17 mouse cellular contexts compared by ENCODE assay signal in genomic region chr4:139589351-139590027, GRCm38 (mm10). TPM values are rescaled to one million over a fixed set of nuclear protein-coding genes. Genes with fewer than 3 reads are reported as not detected.
A peak's percentile ranks its signal among the peaks of the same experiment; 100 is the strongest.
DNase-seq lines count a peak whose midpoint lies in the region; ATAC-seq and TF ChIP-seq lines count a peak whose summit lies in the region.
"Had no signal": no experiment of that assay in that cellular context is flagged by ENCODE, and none has a peak within 500 bp of the region (broad histone marks: within the 10 kb centered on the region; RNA-seq: fewer than 3 reads in every experiment).

No protein-coding gene starts in this region.

- H3K27me3 ChIP-seq in midbrain, embryonic 11.5 days (ENCODE audit: control insufficient read depth, insufficient read depth, low read length), result no peaks in the 10 kb centered on the region
- no peaks in the 10 kb centered on the region for H3K27me3 ChIP-seq in midbrain, postnatal 0 days (ENCODE audit: insufficient read depth, low read length)
- no peaks in the 10 kb centered on the region for H3K27me3 ChIP-seq in hindbrain, postnatal 0 days (ENCODE audit: insufficient read depth, low read length)
- no peaks in the 10 kb centered on the region for H3K27me3 ChIP-seq in neural tube, embryonic 13.5 days
- no peaks in the 10 kb centered on the region for H3K27me3 ChIP-seq in kidney, embryonic 16.5 days (ENCODE audit: insufficient read depth, low read length)
- H3K27me3 ChIP-seq: lung, embryonic 15.5 days had no signal

- H3K4me3 ChIP-seq in midbrain, embryonic 11.5 days (ENCODE audit: low read depth, low read length), result no peak overlapping the region
- no peak overlapping the region for H3K4me3 ChIP-seq in midbrain, postnatal 0 days (ENCODE audit: low read depth, low read length)
- no peak overlapping the region for H3K4me3 ChIP-seq in hindbrain, postnatal 0 days (ENCODE audit: low read length)
- no peak overlapping the region for H3K4me3 ChIP-seq in neural tube, embryonic 13.5 days
- H3K4me3 ChIP-seq in kidney, embryonic 16.5 days (ENCODE audit: low read length), result no peak overlapping the region
- H3K4me3 ChIP-seq: lung, embryonic 15.5 days had no signal

- no peaks in the 10 kb centered on the region for H3K9me3 ChIP-seq in midbrain, embryonic 11.5 days (ENCODE audit: control insufficient read depth, low read length)
- H3K9me3 ChIP-seq in midbrain, postnatal 0 days (ENCODE audit: low read length), result no peaks in the 10 kb centered on the region
- H3K9me3 ChIP-seq in hindbrain, postnatal 0 days (ENCODE audit: low read length), result no peaks in the 10 kb centered on the region
- H3K9me3 ChIP-seq in neural tube, embryonic 13.5 days, result no peaks in the 10 kb centered on the region
- H3K9me3 ChIP-seq in kidney, embryonic 16.5 days (ENCODE audit: low read length), result no peaks in the 10 kb centered on the region
- H3K9me3 ChIP-seq: lung, embryonic 15.5 days had no signal

- no peak overlapping the region for H3K9ac ChIP-seq in midbrain, embryonic 11.5 days (ENCODE audit: low read length)
- H3K9ac ChIP-seq in midbrain, postnatal 0 days (replicated peaks; ENCODE audit: low read length, poor library complexity, severe bottlenecking), result no peak overlapping the region
- H3K9ac ChIP-seq in hindbrain, postnatal 0 days (replicated peaks; ENCODE audit: low read length), result no peak overlapping the region
- 0 out of 2 replicates have a peak overlapping the region, but pooled peaks have one; percentile 34 for H3K9ac ChIP-seq in neural tube, embryonic 13.5 days
- no peak overlapping the region; the same call in 1 of the 2 replicates for H3K9ac ChIP-seq in kidney, embryonic 16.5 days (replicated peaks; ENCODE audit: low read length)
- H3K9ac ChIP-seq: forebrain, postnatal 0 days; lung, embryonic 15.5 days had no signal

- H3K4me2 ChIP-seq in midbrain, embryonic 11.5 days, result no peak overlapping the region
- no peak overlapping the region for H3K4me2 ChIP-seq in midbrain, postnatal 0 days (ENCODE audit: low read depth, low read length, poor library complexity, severe bottlenecking)
- no peak overlapping the region for H3K4me2 ChIP-seq in hindbrain, postnatal 0 days (ENCODE audit: low read depth, low read length)
- H3K4me2 ChIP-seq in neural tube, embryonic 13.5 days, result no peak overlapping the region
- H3K4me2 ChIP-seq in kidney, embryonic 16.5 days (replicated peaks; ENCODE audit: low read depth, low read length), result no peak overlapping the region
- H3K4me2 ChIP-seq: lung, embryonic 15.5 days had no signal

- no peaks in the 10 kb centered on the region for H3K36me3 ChIP-seq in midbrain, embryonic 11.5 days (ENCODE audit: control insufficient read depth, insufficient read depth, low read length)
- H3K36me3 ChIP-seq in midbrain, postnatal 0 days (ENCODE audit: insufficient read depth, low read length), result no peaks in the 10 kb centered on the region
- H3K36me3 ChIP-seq in hindbrain, postnatal 0 days (ENCODE audit: insufficient read depth, low read length), result no peaks in the 10 kb centered on the region
- H3K36me3 ChIP-seq in neural tube, embryonic 13.5 days, result no peaks in the 10 kb centered on the region
- H3K36me3 ChIP-seq in kidney, embryonic 16.5 days (ENCODE audit: insufficient read depth, low read length), result no peaks in the 10 kb centered on the region
- H3K36me3 ChIP-seq: lung, embryonic 15.5 days had no signal

- DNase-seq in embryo, embryonic 10.5 days (ENCODE audit: low spot score), result peak; percentile 43
- DNase-seq in embryo, embryonic 9.5 days (ENCODE audit: extremely low spot score), result no peak
- DNase-seq in midbrain, embryonic 11.5 days (ENCODE audit: low spot score, missing footprints), result no peak
- DNase-seq in midbrain, postnatal 0 days (ENCODE audit: low spot score), result no peak
- DNase-seq in hindbrain, postnatal 0 days (ENCODE audit: low spot score), result no peak
- DNase-seq in kidney, postnatal 25 days, result no peak
- DNase-seq: B cell, adult 2 months; forebrain, postnatal 0 days; gastrocnemius, postnatal 36 days; heart, postnatal 10 days; kidney, adult 11 months; layer of hippocampus, adult 9-11 months; thymus, adult 2 months had no signal

- WGBS in midbrain, embryonic 11.5 days, result 55% methylated on average over 5 of the region's 5 CpGs
- 35% methylated on average over 5 of the region's 5 CpGs for WGBS in midbrain, postnatal 0 days
- 34% methylated on average over 5 of the region's 5 CpGs for WGBS in hindbrain, postnatal 0 days
- WGBS in neural tube, embryonic 13.5 days, result 40% methylated on average over 5 of the region's 5 CpGs
- 69% methylated on average over 5 of the region's 5 CpGs for WGBS in kidney, embryonic 16.5 days

- H3K27ac ChIP-seq in midbrain, embryonic 11.5 days (ENCODE audit: low read depth, low read length), result peak overlapping the region; percentile 54
- H3K27ac ChIP-seq in midbrain, postnatal 0 days (ENCODE audit: low read depth, low read length), result no peak overlapping the region
- H3K27ac ChIP-seq in hindbrain, postnatal 0 days, result 0 out of 2 replicates have a peak overlapping the region, but pooled peaks have one; percentile 26
- peak overlapping the region; percentile 15 for H3K27ac ChIP-seq in neural tube, embryonic 13.5 days (replicated peaks)
- H3K27ac ChIP-seq in kidney, embryonic 16.5 days (ENCODE audit: low read length), result no peak overlapping the region
- H3K27ac ChIP-seq: lung, embryonic 15.5 days had no signal

- TF ChIP-seq CTCF in midbrain, postnatal 0 days (IDR thresholded peaks at IDR 0.05), result no peak
- no peak for TF ChIP-seq CTCF in hindbrain, postnatal 0 days (IDR thresholded peaks at IDR 0.05; ENCODE audit: low read depth)

- H3K4me1 ChIP-seq in midbrain, embryonic 11.5 days (ENCODE audit: control insufficient read depth, insufficient read depth, low read length), result peaks cover 10% of the 10 kb centered on the region
- no peaks in the 10 kb centered on the region for H3K4me1 ChIP-seq in midbrain, postnatal 0 days (ENCODE audit: insufficient read depth, low read length)
- peaks cover 16% of the 10 kb centered on the region; the same call in 1 of the 2 replicates for H3K4me1 ChIP-seq in hindbrain, postnatal 0 days (ENCODE audit: insufficient read depth, low read length)
- peaks cover 50% of the 10 kb centered on the region for H3K4me1 ChIP-seq in neural tube, embryonic 13.5 days (replicated peaks)
- H3K4me1 ChIP-seq in kidney, embryonic 16.5 days (ENCODE audit: insufficient read depth, low read length), result peaks cover 59% of the 10 kb centered on the region

- ATAC-seq in midbrain, embryonic 11.5 days (ENCODE audit: low FRiP score), result no peak
- no peak for ATAC-seq in midbrain, postnatal 0 days (ENCODE audit: low FRiP score)
- ATAC-seq in hindbrain, postnatal 0 days, result no peak
- no peak for ATAC-seq in neural tube, embryonic 13.5 days (ENCODE audit: low read depth)
- no peak for ATAC-seq in kidney, embryonic 16.5 days (ENCODE audit: low FRiP score, low TSS enrichment)
- ATAC-seq: forebrain, postnatal 0 days had no signal

RNA-seq across cellular contexts. Expression of gene Gm21969, which starts 13.5 kb away (rescaled TPM):
- polyA plus RNA-seq in midbrain, embryonic 11.5 days (2014; fragmentation: Nextera tagmentation; extraction: Ambion mirVana), result not detected in 2 replicates
- not detected in 2 replicates for total RNA-seq in midbrain, postnatal 0 days (2014; rRNA removed)
- not detected in 2 replicates for polyA plus RNA-seq in midbrain, postnatal 0 days (2015; fragmentation: Nextera tagmentation; extraction: Ambion mirVana)
- total RNA-seq in hindbrain, postnatal 0 days (2014; rRNA removed), result not detected in 2 replicates
- not detected in 2 replicates for polyA plus RNA-seq in hindbrain, postnatal 0 days (2015; fragmentation: Nextera tagmentation; extraction: Ambion mirVana)
- not detected in 2 replicates for polyA plus RNA-seq in neural tube, embryonic 13.5 days (2015; fragmentation: Nextera tagmentation; extraction: Ambion mirVana)
- polyA plus RNA-seq in kidney, embryonic 16.5 days (2015; fragmentation: Nextera tagmentation; extraction: Ambion mirVana), result not detected in 2 replicates
- total RNA-seq: forebrain, postnatal 0 days; gastrocnemius, postnatal 36 days; heart, postnatal 10 days; megakaryocyte-erythroid progenitor cell, adult 5-6 weeks had no signal
- polyA plus RNA-seq: forebrain, postnatal 0 days; lung, embryonic 15.5 days; thymus, adult 2 months had no signal

RNA-seq across cellular contexts. Expression of gene Aldh4a1, which starts 33.2 kb away (rescaled TPM):
- polyA plus RNA-seq in midbrain, embryonic 11.5 days (2014; fragmentation: Nextera tagmentation; extraction: Ambion mirVana), result 9.9 and 11.2 TPM in 2 replicates
- total RNA-seq in midbrain, postnatal 0 days (2014; rRNA removed), result 30.0 and 36.8 TPM in 2 replicates
- polyA plus RNA-seq in midbrain, postnatal 0 days (2015; fragmentation: Nextera tagmentation; extraction: Ambion mirVana), result 25.2 and 28.1 TPM in 2 replicates
- 30.0 and 43.3 TPM in 2 replicates for total RNA-seq in hindbrain, postnatal 0 days (2014; rRNA removed)
- polyA plus RNA-seq in hindbrain, postnatal 0 days (2015; fragmentation: Nextera tagmentation; extraction: Ambion mirVana), result 26.6 and 27.6 TPM in 2 replicates
- polyA plus RNA-seq in neural tube, embryonic 13.5 days (2015; fragmentation: Nextera tagmentation; extraction: Ambion mirVana), result 23.6 and 24.5 TPM in 2 replicates
- polyA plus RNA-seq in kidney, embryonic 16.5 days (2015; fragmentation: Nextera tagmentation; extraction: Ambion mirVana), result 133 and 149 TPM in 2 replicates

RNA-seq across cellular contexts. Expression of gene Iffo2, which starts 59.1 kb away (rescaled TPM):
- 1.8 and 3.3 TPM in 2 replicates for polyA plus RNA-seq in midbrain, embryonic 11.5 days (2014; fragmentation: Nextera tagmentation; extraction: Ambion mirVana)
- 14.8 and 18.1 TPM in 2 replicates for total RNA-seq in midbrain, postnatal 0 days (2014; rRNA removed)
- polyA plus RNA-seq in midbrain, postnatal 0 days (2015; fragmentation: Nextera tagmentation; extraction: Ambion mirVana), result 4.3 and 5.8 TPM in 2 replicates
- 14.4 and 14.5 TPM in 2 replicates for total RNA-seq in hindbrain, postnatal 0 days (2014; rRNA removed)
- 5.9 and 6.8 TPM in 2 replicates for polyA plus RNA-seq in hindbrain, postnatal 0 days (2015; fragmentation: Nextera tagmentation; extraction: Ambion mirVana)
- 4.6 and 5.3 TPM in 2 replicates for polyA plus RNA-seq in neural tube, embryonic 13.5 days (2015; fragmentation: Nextera tagmentation; extraction: Ambion mirVana)
- 3.2 and 3.7 TPM in 2 replicates for polyA plus RNA-seq in kidney, embryonic 16.5 days (2015; fragmentation: Nextera tagmentation; extraction: Ambion mirVana)

Comparison
In these comparisons a context has a peak if more than half of its experiments do, and no peak if none do; other contexts are left out.
1. H3K27ac ChIP-seq: peak in midbrain, embryonic 11.5 days (single experiment), hindbrain, postnatal 0 days (single experiment) and neural tube, embryonic 13.5 days (single experiment); none in midbrain, postnatal 0 days (single experiment) and kidney, embryonic 16.5 days (single experiment).